Mouse (Mus musculus) mammary gland, adult 2 months (tissue): ENCODE measurements around the gene Gm45213. TPM values are rescaled to one million over a fixed set of nuclear protein-coding genes. Genes with fewer than 3 reads are reported as not detected.

Source experiments
- polyA plus RNA-seq: library from polyadenylated mRNA; depleted of rRNA; stranded (reverse); fragments of >200 nt; gene quantifications from 2 replicates; pipeline ENCODE4 v1.2.3, GENCODE M21; 2012; ENCODE audit warnings: low replicate concordance; rRNA removed

The Gm45213 gene
- not detected in 2 replicates for polyA plus RNA-seq

GRCm38 (mm10) chr7:66043552-66044459 lies at the start of gene Gm45213:
Gm45213 (plus strand) TSS chr7:66043602.

DNA sequence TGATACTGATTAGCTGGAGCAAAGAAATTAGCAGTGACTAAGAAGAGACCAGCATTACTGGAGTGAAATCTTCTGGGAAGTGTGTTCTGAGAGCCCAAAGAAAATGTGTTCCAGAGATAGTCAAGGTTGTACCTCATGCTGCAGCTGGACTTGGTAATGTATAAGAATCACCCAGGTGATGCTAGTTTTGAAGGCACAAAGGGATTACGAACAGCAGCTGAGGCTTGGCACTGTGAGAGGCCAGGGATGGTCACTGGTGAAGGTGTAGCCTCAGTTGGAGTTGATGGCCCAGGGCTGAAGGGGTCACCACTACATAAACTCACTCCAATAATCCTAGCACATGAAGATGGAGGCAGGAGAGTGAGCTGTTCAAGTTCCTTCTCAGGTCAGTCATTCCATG lies 15.3 kb downstream of the Gm45213 start, which contains the start of gene Snrpa1:
Gene Snrpa1 (plus strand): TSS at position 301 of the 400 bp plus-strand sequence.

GRCm38 (mm10) chr7:66079364-66080230 lies 36.2 kb downstream of the Gm45213 start, which contains the start of gene Selenos:
Selenos (plus strand) TSS chr7:66079649.

DNA sequence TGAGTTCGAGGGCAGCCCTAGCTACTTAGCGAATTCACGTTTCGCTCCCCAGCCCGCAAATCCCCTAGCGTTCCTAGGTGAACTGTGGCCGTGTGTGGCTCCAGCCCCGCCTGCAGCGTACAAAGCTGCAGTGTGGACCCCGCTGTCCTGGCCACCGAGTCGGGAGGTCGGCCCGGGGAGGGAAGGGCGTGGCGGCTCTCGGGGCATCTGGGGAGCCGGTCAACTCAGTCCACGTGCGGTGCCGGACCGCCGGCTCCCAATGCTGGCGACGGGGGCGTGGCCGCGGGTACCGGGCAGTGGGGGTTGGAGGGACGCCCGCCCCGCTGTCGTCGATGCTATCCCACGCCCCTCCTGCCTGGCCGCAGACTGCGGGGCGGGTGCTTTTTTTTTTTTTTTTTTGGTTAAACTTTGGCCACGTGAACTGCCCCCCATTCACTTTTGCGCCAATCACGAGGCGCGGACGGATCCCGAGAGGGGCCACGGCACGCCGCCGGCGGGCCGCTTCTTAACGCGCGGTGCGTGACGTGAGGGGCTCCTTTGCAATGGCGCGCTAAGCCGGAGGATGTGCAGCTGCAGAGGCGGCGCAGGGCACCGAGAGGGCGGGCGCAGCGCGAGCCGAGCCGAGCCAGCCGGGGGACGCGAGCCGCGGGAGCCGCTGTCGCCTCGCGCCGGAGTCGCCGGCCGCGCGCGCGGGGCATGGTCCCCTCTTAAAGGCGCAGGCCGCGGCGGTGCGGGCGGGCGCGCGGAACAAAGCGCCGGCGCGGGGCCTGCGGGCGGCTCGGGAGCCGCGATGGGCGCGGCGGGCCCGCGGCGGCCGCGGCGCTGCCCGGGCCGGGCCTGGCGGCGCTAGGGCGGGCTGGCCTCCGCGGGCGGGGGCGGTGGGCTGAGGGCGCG lies 65.8 kb downstream of the Gm45213 start, which contains the start of gene Chsy1:
Gene Chsy1 (plus strand): TSS at position 555 of the 894 bp plus-strand sequence.

Other genes starting within 250 kb of the Gm45213 start
- gene Pcsk6, start 181.9 kb upstream of the Gm45213 start, polyA plus RNA-seq, result 23.3 and 30.7 TPM in 2 replicates
- 5.3 and 7.7 TPM in 2 replicates for gene Snrpa1, start 15.4 kb downstream of the Gm45213 start, polyA plus RNA-seq
- gene Selenos, start 36.0 kb downstream of the Gm45213 start, polyA plus RNA-seq, result 66.0 and 110 TPM in 2 replicates
- gene Chsy1, start 65.9 kb downstream of the Gm45213 start, polyA plus RNA-seq, result 11.4 and 12.9 TPM in 2 replicates